Mouse (Mus musculus): ENCODE data around the gene Clock. TPM values are rescaled to one million over a fixed set of nuclear protein-coding genes. Genes with fewer than 3 reads are reported as not detected.
A peak's percentile ranks its signal among the peaks of the same experiment; 100 is the strongest.

Gene Clock
- polyA plus RNA-seq, 1 experiment from 2014 or later: 19.2 TPM

DNA sequence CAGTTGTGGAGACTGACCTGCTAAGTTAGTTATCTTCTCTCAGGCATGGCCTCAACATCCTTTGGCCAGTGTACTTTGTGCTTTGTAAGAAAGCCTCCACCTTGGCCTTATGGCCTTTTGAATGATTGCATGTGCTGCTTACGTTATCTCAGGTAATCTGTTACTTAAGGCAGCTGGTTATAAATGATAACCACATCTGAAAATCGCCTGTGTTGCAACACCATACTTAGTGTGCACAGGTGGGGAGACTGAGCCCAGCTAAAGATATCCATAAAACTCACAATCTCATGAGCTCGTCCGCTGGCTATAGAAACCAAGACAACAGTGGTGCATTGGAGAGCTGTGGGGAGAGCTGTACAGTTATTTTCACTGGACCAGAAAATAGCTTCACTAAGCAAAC lies 114.0 kb downstream of the Clock start:
- no peak overlapping the region for H3K9ac ChIP-seq
- peaks cover 3% of the 10 kb centered on the region for H3K4me1 ChIP-seq (replicated peaks; ENCODE audit: control insufficient read depth, insufficient read depth, low read length)
- ATAC-seq (ENCODE audit: low FRiP score) (no peak), DNase-seq (ENCODE audit: low spot score) (no peak)
- H3K27me3 ChIP-seq (ENCODE audit: control insufficient read depth, insufficient read depth, low read length): no peaks in the 10 kb centered on the region
- H3K36me3 ChIP-seq (replicated peaks; ENCODE audit: control insufficient read depth, insufficient read depth): 0 out of 2 replicates have a peak, but pooled peaks cover 9% of the 10 kb centered on the region
- no peak overlapping the region for H3K27ac ChIP-seq
- 94% methylated on average over 4 of the region's 4 CpGs for WGBS
- no peaks in the 10 kb centered on the region for H3K9me3 ChIP-seq (ENCODE audit: control insufficient read depth, low read length)
- no peak overlapping the region for H3K4me2 ChIP-seq (replicated peaks)
- H3K4me3 ChIP-seq (replicated peaks; ENCODE audit: low read length): no peak overlapping the region

- peaks cover 14% of the 10 kb centered on the region for H3K4me1 ChIP-seq (replicated peaks; ENCODE audit: control insufficient read depth, insufficient read depth, low read length)
Observed at GRCm38 (mm10) chr5:76187885-76188284, 116.7 kb downstream of the Clock start.

DNA sequence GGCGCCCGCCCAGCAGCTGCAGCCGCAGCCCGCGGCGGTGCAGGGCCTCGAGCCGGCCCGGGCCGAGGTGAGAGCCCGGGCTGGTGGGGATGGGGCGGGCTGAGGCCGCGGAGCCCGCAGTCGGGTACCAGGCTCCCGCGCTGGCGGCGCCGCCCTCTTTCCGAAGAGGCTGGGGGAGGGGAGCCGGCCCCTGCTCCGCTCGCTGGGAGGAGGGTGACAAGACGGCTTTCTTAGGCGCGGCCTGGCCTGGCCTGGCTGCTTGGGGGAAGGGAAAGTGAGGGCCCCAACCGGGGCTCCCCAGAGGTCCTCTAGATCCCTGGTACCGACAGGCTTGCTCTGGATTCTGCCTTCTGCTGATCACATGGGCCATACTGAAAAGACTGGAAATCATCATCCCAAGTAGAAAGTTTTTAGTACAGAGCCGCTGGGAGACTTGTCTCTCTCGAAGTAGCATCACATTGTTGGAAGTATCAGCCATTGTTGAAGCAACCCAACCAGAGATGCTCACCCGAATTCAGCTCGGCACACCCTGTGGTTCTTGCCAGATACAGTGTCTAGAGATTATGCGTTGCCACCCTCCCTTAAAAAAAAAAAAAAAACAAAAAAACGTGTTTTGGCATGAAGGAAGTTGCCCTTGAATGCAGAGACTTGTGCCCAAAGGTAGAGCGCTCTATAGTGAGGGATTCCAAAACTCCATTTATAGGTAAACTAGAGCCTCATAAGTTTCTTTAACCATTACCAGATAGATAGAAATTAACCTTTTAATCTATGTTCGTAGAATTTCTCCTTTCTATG lies 120.1 kb downstream of the Clock start:
- Histone ChIP-seq H3K27me3 (ENCODE audit: control insufficient read depth, insufficient read depth, low read length) (no peaks in the 10 kb centered on the region), H3K36me3 (replicated peaks; ENCODE audit: control insufficient read depth, insufficient read depth) (0 out of 2 replicates have a peak, but pooled peaks cover 4% of the 10 kb centered on the region), H3K4me3 (replicated peaks; ENCODE audit: low read length) (peak overlapping the region; percentile 85), H3K4me1 (replicated peaks; ENCODE audit: control insufficient read depth, insufficient read depth, low read length) (peaks cover 14% of the 10 kb centered on the region), H3K4me2 (replicated peaks) (peak overlapping the region; percentile 78), H3K27ac (peak overlapping the region; percentile 94), H3K9me3 (ENCODE audit: control insufficient read depth, low read length) (no peaks in the 10 kb centered on the region), H3K9ac (peak overlapping the region; percentile 97)
- WGBS: 7% methylated on average over 23 of the region's 38 CpGs
- DNase-seq (ENCODE audit: low spot score): peak; percentile 60
- peak; percentile 86 for ATAC-seq (ENCODE audit: low FRiP score)

More at GRCm38 (mm10) chr5:76187885-76188284, 116.7 kb downstream of the Clock start:
- H3K4me3 ChIP-seq (replicated peaks; ENCODE audit: low read length): no peak overlapping the region
- H3K4me2 ChIP-seq (replicated peaks): no peak overlapping the region
- H3K36me3 ChIP-seq (replicated peaks; ENCODE audit: control insufficient read depth, insufficient read depth): 0 out of 2 replicates have a peak, but pooled peaks cover 4% of the 10 kb centered on the region
- no peak overlapping the region for H3K27ac ChIP-seq
- no peaks in the 10 kb centered on the region for H3K27me3 ChIP-seq (ENCODE audit: control insufficient read depth, insufficient read depth, low read length)
- DNase-seq (ENCODE audit: low spot score): no peak
- WGBS: 86% methylated on average over 5 of the region's 5 CpGs
- no peak overlapping the region for H3K9ac ChIP-seq
- ATAC-seq (ENCODE audit: low FRiP score): no peak
- H3K9me3 ChIP-seq (ENCODE audit: control insufficient read depth, low read length): no peaks in the 10 kb centered on the region

DNA sequence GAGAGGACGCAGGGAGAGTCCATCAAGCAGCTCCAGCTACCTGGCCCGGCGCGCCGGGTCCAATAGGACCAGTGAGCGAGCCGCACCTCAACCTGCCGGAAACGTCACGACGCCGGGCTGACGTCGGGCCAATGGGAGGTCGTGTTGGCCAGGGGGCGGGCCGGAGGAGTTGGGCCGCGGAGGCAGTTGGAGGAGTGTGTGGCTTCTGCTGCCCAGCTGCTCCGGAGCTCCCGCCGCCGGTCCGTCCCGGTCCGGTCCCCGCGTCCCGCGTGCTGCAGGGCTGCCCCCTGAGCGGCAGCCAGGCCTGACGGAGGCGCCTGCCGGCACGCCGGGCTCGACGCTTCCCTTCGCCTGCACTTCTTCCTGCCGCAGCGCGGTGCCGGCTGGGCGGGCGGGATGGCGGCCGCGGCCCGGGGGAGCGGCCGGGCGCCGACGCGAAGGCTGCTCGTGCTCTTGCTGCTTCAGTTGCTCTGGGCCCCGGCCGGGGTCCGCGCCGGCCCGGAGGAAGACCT lies 120.8 kb downstream of the Clock start, which contains the start of gene Tmem165:
Gene Tmem165 (plus strand): TSS at position 131 of the 512 bp plus-strand sequence.
- Histone ChIP-seq H3K36me3 (replicated peaks; ENCODE audit: control insufficient read depth, insufficient read depth) (0 out of 2 replicates have a peak, but pooled peaks cover 4% of the 10 kb centered on the region), H3K4me2 (replicated peaks) (peak within 1 kb of the TSS; percentile 78), H3K27ac (peak within 1 kb of the TSS; percentile 94), H3K9me3 (ENCODE audit: control insufficient read depth, low read length) (no peaks in the 10 kb centered on the region), H3K4me3 (replicated peaks; ENCODE audit: low read length) (peak within 1 kb of the TSS; percentile 85), H3K4me1 (replicated peaks; ENCODE audit: control insufficient read depth, insufficient read depth, low read length) (peaks cover 14% of the 10 kb centered on the region), H3K9ac (peak within 1 kb of the TSS; percentile 97), H3K27me3 (ENCODE audit: control insufficient read depth, insufficient read depth, low read length) (no peaks in the 10 kb centered on the region)
- DNase-seq (ENCODE audit: low spot score) (peak; percentile 93), ATAC-seq (ENCODE audit: low FRiP score) (peak; percentile 98)
- under 1% methylated on average over 49 of the region's 62 CpGs for WGBS

- Histone ChIP-seq H3K4me1 (replicated peaks; ENCODE audit: control insufficient read depth, insufficient read depth, low read length) (peaks cover 14% of the 10 kb centered on the region), H3K27ac (peak overlapping the region; percentile 94)
Observed at GRCm38 (mm10) chr5:76183043-76183749, 121.4 kb downstream of the Clock start.

GRCm38 (mm10) chr5:76182326-76182725 lies 122.3 kb downstream of the Clock start:
- H3K27me3 ChIP-seq (ENCODE audit: control insufficient read depth, insufficient read depth, low read length): no peaks in the 10 kb centered on the region
- H3K36me3 ChIP-seq (replicated peaks; ENCODE audit: control insufficient read depth, insufficient read depth): 0 out of 2 replicates have a peak, but pooled peaks cover 4% of the 10 kb centered on the region
- no peaks in the 10 kb centered on the region for H3K9me3 ChIP-seq (ENCODE audit: control insufficient read depth, low read length)
- no peak overlapping the region for H3K4me2 ChIP-seq (replicated peaks)
- H3K9ac ChIP-seq: no peak overlapping the region
- DNase-seq (ENCODE audit: low spot score) (no peak), ATAC-seq (ENCODE audit: low FRiP score) (no peak)
- no peak overlapping the region for H3K27ac ChIP-seq
- WGBS: 66% methylated on average over 3 of the region's 3 CpGs
- H3K4me3 ChIP-seq (replicated peaks; ENCODE audit: low read length): no peak overlapping the region
- H3K4me1 ChIP-seq (replicated peaks; ENCODE audit: control insufficient read depth, insufficient read depth, low read length): peaks cover 14% of the 10 kb centered on the region

More at GRCm38 (mm10) chr5:76183043-76183749, 121.4 kb downstream of the Clock start:
- H3K9ac ChIP-seq: peak overlapping the region; percentile 97
- DNase-seq (ENCODE audit: low spot score) (no peak), ATAC-seq (ENCODE audit: low FRiP score) (no peak)
- H3K4me3 ChIP-seq (replicated peaks; ENCODE audit: low read length): peak overlapping the region; percentile 85
- 37% methylated on average over 17 of the region's 17 CpGs for WGBS
- peak overlapping the region; percentile 78 for H3K4me2 ChIP-seq (replicated peaks)
- H3K36me3 ChIP-seq (replicated peaks; ENCODE audit: control insufficient read depth, insufficient read depth): 0 out of 2 replicates have a peak, but pooled peaks cover 4% of the 10 kb centered on the region
- no peaks in the 10 kb centered on the region for H3K9me3 ChIP-seq (ENCODE audit: control insufficient read depth, low read length)
- H3K27me3 ChIP-seq (ENCODE audit: control insufficient read depth, insufficient read depth, low read length): no peaks in the 10 kb centered on the region

GRCm38 (mm10) chr5:76179791-76180190 lies 124.8 kb downstream of the Clock start:
- H3K4me3 ChIP-seq (replicated peaks; ENCODE audit: low read length): no peak overlapping the region
- H3K27ac ChIP-seq: no peak overlapping the region
- ATAC-seq (ENCODE audit: low FRiP score): no peak
- H3K9me3 ChIP-seq (ENCODE audit: control insufficient read depth, low read length): no peaks in the 10 kb centered on the region
- 87% methylated on average over 5 of the region's 5 CpGs for WGBS
- H3K9ac ChIP-seq: no peak overlapping the region
- H3K27me3 ChIP-seq (ENCODE audit: control insufficient read depth, insufficient read depth, low read length): no peaks in the 10 kb centered on the region
- no peak overlapping the region for H3K4me2 ChIP-seq (replicated peaks)
- DNase-seq (ENCODE audit: low spot score): no peak
- no peaks in the 10 kb centered on the region for H3K36me3 ChIP-seq (replicated peaks; ENCODE audit: control insufficient read depth, insufficient read depth)
- peaks cover 3% of the 10 kb centered on the region; the same call in 1 of the 2 replicates for H3K4me1 ChIP-seq (replicated peaks; ENCODE audit: control insufficient read depth, insufficient read depth, low read length)

DNA sequence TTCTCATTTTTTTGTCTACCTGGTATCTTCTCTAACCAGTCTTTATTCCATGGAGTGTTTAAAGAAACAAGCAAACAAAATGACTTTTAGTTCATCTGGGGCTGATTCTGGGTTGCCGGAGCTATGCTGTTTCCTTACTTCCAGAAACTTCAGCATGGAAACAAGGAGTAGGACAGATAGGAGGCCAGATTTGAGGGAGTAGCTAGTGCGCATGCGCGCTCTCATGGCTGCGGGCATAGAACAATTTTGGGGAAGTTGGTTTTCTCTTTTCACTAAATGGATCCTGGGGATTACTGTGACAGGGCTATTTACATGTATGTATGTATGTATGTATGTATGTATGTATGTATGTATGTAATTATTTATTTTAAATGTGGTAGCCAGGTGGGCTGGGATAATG lies 125.4 kb downstream of the Clock start:
- Histone ChIP-seq H3K4me2 (replicated peaks) (no peak overlapping the region), H3K4me3 (replicated peaks; ENCODE audit: low read length) (no peak overlapping the region), H3K27ac (no peak overlapping the region), H3K36me3 (replicated peaks; ENCODE audit: control insufficient read depth, insufficient read depth) (no peaks in the 10 kb centered on the region), H3K9ac (no peak overlapping the region), H3K27me3 (ENCODE audit: control insufficient read depth, insufficient read depth, low read length) (no peaks in the 10 kb centered on the region), H3K4me1 (replicated peaks; ENCODE audit: control insufficient read depth, insufficient read depth, low read length) (no peaks in the 10 kb centered on the region), H3K9me3 (ENCODE audit: control insufficient read depth, low read length) (no peaks in the 10 kb centered on the region)
- ATAC-seq (ENCODE audit: low FRiP score) (no peak), DNase-seq (ENCODE audit: low spot score) (no peak)
- WGBS: 98% methylated on average over 5 of the region's 5 CpGs

DNA sequence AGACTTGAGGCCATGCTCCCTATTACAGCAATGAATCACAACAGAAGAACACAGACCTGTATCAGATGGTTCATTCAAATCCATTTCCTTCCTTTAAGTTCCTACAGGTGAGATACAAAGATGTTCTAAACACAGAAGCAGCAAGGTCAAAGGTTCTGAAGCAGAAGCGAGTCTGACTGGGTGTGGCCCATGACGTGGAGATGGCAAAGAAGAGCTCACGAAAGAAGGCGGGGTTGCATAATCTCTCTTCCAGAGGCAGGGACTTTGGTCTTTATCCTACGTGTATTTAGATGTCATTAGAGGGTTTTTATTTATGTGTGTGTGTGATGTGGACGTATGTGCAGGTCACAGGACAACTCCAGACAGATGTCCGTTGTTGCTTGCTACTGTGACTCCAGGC lies 126.9 kb downstream of the Clock start:
- H3K4me2 ChIP-seq (replicated peaks): no peak overlapping the region
- H3K27ac ChIP-seq: no peak overlapping the region
- H3K4me3 ChIP-seq (replicated peaks; ENCODE audit: low read length): no peak overlapping the region
- no peaks in the 10 kb centered on the region for H3K36me3 ChIP-seq (replicated peaks; ENCODE audit: control insufficient read depth, insufficient read depth)
- DNase-seq (ENCODE audit: low spot score) (no peak), ATAC-seq (ENCODE audit: low FRiP score) (no peak)
- no peak overlapping the region for H3K9ac ChIP-seq
- 87% methylated on average over 7 of the region's 7 CpGs for WGBS
- H3K27me3 ChIP-seq (ENCODE audit: control insufficient read depth, insufficient read depth, low read length): no peaks in the 10 kb centered on the region
- H3K4me1 ChIP-seq (replicated peaks; ENCODE audit: control insufficient read depth, insufficient read depth, low read length): no peaks in the 10 kb centered on the region
- no peaks in the 10 kb centered on the region for H3K9me3 ChIP-seq (ENCODE audit: control insufficient read depth, low read length)

Data from hindbrain, embryonic 14.5 days (tissue).